Mouse (Mus musculus) kidney, embryonic 15.5 days (tissue): ENCODE data around the gene Colq. TPM values are rescaled to one million over a fixed set of nuclear protein-coding genes. Genes with fewer than 3 reads are reported as not detected.

ENCODE experiments used
- ATAC-seq: fragments of 200-750 bp; cut with Nextera tagmentation; replicated peaks from 2 replicates; pipeline ENCODE4 v1.8.0; 2017; ENCODE audit warnings: moderate TSS enrichment; ENCODE audit not compliant: low FRiP score
- H3K27ac ChIP-seq: fragments of 300-500 bp; sonication (generic); 2 replicates; pipeline ENCODE4 v1.5.1; 2015; ENCODE audit warnings: mild to moderate bottlenecking, inconsistent platforms
- H3K27me3 ChIP-seq: fragments of 300-500 bp; sonication (generic); 2 replicates; pipeline ENCODE4 v1.6.1; 2015; ENCODE audit warnings: inconsistent platforms
- H3K36me3 ChIP-seq: fragments of 300-500 bp; sonication (generic); 2 replicates; pipeline ENCODE4 v1.6.1; 2015; ENCODE audit warnings: inconsistent platforms
- H3K4me1 ChIP-seq: fragments of 300-500 bp; sonication (generic); 2 replicates; pipeline ENCODE4 v1.6.1; 2015; ENCODE audit warnings: inconsistent platforms
- H3K4me2 ChIP-seq: fragments of 300-500 bp; sonication (generic); 2 replicates; pipeline ENCODE4 v1.6.1; 2015; ENCODE audit warnings: moderate library complexity, mild to moderate bottlenecking, inconsistent platforms
- H3K4me3 ChIP-seq: fragments of 300-500 bp; sonication (generic); replicated peaks from 2 replicates; pipeline ENCODE4 v1.5.1; 2015; ENCODE audit warnings: mild to moderate bottlenecking, inconsistent platforms
- H3K9ac ChIP-seq: fragments of 300-500 bp; sonication (generic); 2 replicates; pipeline ENCODE4 v1.6.1; 2015; ENCODE audit warnings: mild to moderate bottlenecking, inconsistent platforms
- H3K9me3 ChIP-seq: fragments of 300-500 bp; sonication (generic); replicated peaks from 2 replicates; pipeline ENCODE4 v1.6.1; 2016; ENCODE audit warnings: inconsistent platforms
- WGBS: fragments of 180-500 bp; shearing (Covaris S2); methylation state at CpG from one replicate; pipeline ENCODE4 v1.1.7; 2015; ENCODE audit warnings: mixed read lengths; 5-methylcytosine and 5-hydroxymethylcytosine counted together
- polyA plus RNA-seq: library from polyadenylated mRNA; unstranded; fragments of >200 nt; fragmentation: Nextera tagmentation; extraction: Ambion mirVana; gene quantifications from 2 replicates; pipeline ENCODE4 v1.2.1, GENCODE M21; 2015

The Colq gene
- polyA plus RNA-seq, 1 experiment from 2014 or later = 2.5 TPM

DNA sequence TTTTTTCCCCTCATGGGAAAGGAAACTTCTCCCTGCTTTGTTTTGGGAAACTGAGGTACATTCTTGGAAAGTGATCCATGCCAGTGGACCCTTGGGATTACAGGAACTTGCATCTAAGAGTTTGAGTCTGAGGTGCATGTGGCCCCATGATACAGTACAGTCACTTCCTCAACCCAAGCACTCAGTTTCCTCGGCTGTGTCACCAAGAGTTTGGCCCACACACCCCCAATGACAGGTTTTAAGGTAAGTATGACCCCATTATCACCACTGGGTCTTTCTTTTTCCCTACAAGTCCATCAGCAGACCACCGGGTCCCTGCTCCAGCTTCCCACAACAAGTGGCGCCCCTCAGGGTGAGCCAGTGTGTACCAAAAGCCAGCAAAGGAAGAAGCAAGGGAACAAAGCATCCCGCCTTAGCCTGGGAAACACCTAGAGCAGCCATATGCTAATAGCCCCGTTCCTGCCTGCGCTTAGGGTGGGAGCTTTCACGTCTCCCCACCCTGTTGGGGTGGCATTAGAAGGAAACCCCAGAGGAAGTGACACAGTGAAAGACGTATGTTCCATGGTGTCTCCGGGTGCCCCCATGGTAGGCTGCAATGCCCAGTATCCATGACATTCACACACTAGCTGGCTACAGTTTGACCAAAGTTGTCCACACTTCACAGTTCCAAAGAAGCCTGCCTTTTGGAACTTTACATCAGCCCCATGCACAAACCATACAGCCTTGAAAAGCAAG is 34.5 kb downstream of the Colq start:
- 0 out of 2 replicates have a peak overlapping the region, but pooled peaks have one; percentile 5 for H3K27ac ChIP-seq
- H3K4me1 ChIP-seq = peaks cover 37% of the 10 kb centered on the region
- no peak overlapping the region for H3K4me3 ChIP-seq
- no peak for ATAC-seq
- 0 out of 2 replicates have a peak overlapping the region, but pooled peaks have one; percentile 3 for H3K4me2 ChIP-seq
- no peak overlapping the region for H3K9ac ChIP-seq
- no peaks in the 10 kb centered on the region for H3K36me3 ChIP-seq
- WGBS = 81% methylated on average over 9 of the region's 9 CpGs
- peaks cover 3% of the 10 kb centered on the region for H3K27me3 ChIP-seq
- H3K9me3 ChIP-seq = no peaks in the 10 kb centered on the region

DNA sequence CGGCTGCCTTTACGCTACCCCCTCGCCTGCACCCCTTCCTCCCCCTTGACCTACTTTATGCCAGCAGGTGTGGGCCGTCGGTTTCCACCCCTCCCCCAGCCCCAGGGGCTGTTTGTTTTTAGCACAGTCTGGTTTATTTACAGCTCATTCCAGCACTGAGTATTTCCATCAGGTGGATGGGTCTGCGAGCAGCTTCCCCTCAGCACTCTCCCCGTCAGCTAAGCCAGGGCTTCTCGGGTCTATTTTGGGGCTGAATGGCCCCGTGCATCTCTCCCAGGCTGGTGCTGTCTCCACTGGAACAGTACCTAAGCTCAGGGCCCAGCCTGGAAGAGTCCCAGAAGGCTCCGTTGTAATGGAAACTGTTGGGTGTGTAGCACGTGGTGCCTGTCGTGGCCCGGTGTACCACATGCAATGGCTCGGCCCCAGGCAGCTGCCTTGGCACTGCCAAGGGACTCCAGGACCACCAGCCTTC is 35.1 kb downstream of the Colq start:
- H3K9ac ChIP-seq = no peak overlapping the region
- peaks cover 3% of the 10 kb centered on the region for H3K27me3 ChIP-seq
- no peaks in the 10 kb centered on the region for H3K9me3 ChIP-seq
- ATAC-seq = peak; percentile 50; the same call in 1 of the 2 replicates
- H3K4me1 ChIP-seq = peaks cover 34% of the 10 kb centered on the region
- 37% methylated on average over 14 of the region's 14 CpGs for WGBS
- no peak overlapping the region for H3K4me2 ChIP-seq
- no peaks in the 10 kb centered on the region for H3K36me3 ChIP-seq
- H3K4me3 ChIP-seq = no peak overlapping the region
- H3K27ac ChIP-seq = peak overlapping the region; percentile 55; the same call in 1 of the 2 replicates

DNA sequence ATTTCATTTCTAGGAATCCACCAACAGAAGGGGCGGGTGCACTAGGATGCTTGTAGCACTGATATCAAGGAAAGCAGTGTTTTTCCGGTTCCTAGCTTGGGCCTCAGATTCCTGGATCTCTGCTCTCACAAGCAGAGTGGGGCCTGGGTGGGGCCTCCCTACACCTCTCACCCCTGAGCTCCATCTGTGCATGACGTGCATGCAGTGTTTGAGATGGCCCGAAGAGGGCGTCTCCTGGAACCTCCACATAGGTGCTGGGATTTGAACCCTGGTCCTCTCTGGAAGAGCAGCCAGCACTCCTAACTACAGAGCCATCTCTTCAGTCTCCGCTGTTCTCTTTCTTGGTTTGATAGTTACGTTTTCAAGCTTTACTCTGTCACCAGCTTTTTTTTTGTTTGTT is 36.1 kb downstream of the Colq start:
- Histone ChIP-seq H3K27me3 (peaks cover 3% of the 10 kb centered on the region), H3K36me3 (no peaks in the 10 kb centered on the region), H3K9me3 (no peaks in the 10 kb centered on the region), H3K4me3 (no peak overlapping the region), H3K27ac (no peak overlapping the region), H3K4me2 (no peak overlapping the region), H3K9ac (no peak overlapping the region), H3K4me1 (peaks cover 27% of the 10 kb centered on the region)
- 89% methylated on average over 7 of the region's 7 CpGs for WGBS
- ATAC-seq = no peak

DNA sequence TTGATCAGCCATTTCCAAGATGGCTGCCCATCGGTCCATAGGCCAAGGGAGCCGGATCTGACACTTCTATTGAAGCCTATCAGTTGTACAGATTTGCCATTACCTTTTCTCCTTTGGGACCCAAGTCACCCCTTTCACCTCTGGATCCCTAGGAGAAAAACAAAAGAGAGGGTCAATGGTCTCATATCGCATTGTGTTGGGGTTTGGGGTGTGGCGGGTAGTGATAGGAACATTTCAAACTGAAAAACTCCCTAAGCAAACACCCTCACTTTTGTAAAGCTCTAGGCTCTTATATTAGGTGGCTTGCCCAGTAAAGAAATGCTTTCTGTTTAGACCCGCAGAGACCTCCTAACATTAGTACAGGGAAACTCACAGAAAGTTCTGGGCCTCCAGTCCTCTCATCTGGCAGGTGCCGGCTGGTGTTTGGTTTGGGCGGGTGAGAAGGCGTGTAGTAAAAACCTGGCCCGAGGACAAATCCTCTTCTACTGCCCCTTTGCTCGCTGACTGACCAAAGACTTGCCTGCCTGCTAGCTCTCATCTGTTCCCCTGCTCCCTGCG is 47.2 kb downstream of the Colq start:
- Histone ChIP-seq H3K9ac (no peak overlapping the region), H3K9me3 (no peaks in the 10 kb centered on the region), H3K4me1 (peaks cover 8% of the 10 kb centered on the region), H3K36me3 (no peaks in the 10 kb centered on the region), H3K4me2 (no peak overlapping the region), H3K27me3 (no peaks in the 10 kb centered on the region), H3K4me3 (no peak overlapping the region), H3K27ac (no peak overlapping the region)
- ATAC-seq = no peak
- WGBS = 69% methylated on average over 11 of the region's 11 CpGs

DNA sequence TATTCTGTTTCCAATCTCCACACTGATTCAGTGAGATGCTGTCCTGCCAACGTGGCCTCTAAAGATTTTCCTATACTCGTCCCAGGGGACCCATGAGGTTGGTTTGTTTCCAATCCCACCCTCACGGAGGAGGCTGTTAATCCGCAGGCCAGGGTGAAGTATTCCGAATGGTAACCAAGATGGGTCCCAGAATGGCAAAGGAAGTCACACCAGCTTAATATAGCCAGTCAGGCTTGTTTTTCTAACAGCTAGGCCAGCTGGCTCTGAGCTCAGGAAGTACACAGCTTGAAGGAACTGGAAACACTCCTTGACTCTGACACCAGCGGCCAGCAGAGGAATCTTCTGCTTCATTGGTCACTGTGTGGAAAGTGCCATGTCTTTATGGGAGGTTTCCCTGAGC is 53.8 kb downstream of the Colq start:
- ATAC-seq = no peak; the same call in 1 of the 2 replicates
- H3K27ac ChIP-seq = no peak overlapping the region; the same call in 1 of the 2 replicates
- 61% methylated on average over 6 of the region's 6 CpGs for WGBS

DNA sequence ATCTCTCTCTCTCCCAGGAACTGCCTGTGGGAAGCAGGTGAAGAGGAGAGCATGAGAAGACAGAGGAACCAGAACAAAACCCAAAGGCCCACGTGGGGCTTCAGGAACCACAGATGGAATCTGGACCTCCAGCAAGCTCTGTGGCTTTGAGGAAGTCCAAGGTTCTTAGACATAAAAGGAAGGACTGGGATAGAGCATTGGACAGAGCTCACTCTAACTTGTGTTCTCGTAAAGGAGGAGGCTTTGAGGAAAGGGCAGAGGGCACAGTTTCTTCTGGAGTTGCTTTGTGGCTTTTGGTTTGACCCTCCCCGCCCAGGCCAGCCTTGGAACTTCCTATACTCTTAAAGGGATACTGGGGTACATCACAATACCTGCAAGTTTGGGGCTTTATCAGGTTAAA is 58.5 kb downstream of the Colq start:
- H3K4me1 ChIP-seq = peaks cover 19% of the 10 kb centered on the region
- 59% methylated on average over 3 of the region's 3 CpGs for WGBS
- no peaks in the 10 kb centered on the region for H3K9me3 ChIP-seq
- H3K4me2 ChIP-seq = no peak overlapping the region
- H3K36me3 ChIP-seq = no peaks in the 10 kb centered on the region
- H3K27me3 ChIP-seq = no peaks in the 10 kb centered on the region
- H3K9ac ChIP-seq = no peak overlapping the region
- no peak overlapping the region for H3K27ac ChIP-seq
- no peak for ATAC-seq
- no peak overlapping the region for H3K4me3 ChIP-seq

More for the DNA sequence above, 53.8 kb downstream of the Colq start:
- Histone ChIP-seq H3K9me3 (no peaks in the 10 kb centered on the region), H3K4me2 (no peak overlapping the region), H3K36me3 (no peaks in the 10 kb centered on the region), H3K9ac (no peak overlapping the region), H3K4me3 (no peak overlapping the region), H3K27me3 (no peaks in the 10 kb centered on the region), H3K4me1 (peaks cover 7% of the 10 kb centered on the region; the same call in 1 of the 2 replicates)

DNA sequence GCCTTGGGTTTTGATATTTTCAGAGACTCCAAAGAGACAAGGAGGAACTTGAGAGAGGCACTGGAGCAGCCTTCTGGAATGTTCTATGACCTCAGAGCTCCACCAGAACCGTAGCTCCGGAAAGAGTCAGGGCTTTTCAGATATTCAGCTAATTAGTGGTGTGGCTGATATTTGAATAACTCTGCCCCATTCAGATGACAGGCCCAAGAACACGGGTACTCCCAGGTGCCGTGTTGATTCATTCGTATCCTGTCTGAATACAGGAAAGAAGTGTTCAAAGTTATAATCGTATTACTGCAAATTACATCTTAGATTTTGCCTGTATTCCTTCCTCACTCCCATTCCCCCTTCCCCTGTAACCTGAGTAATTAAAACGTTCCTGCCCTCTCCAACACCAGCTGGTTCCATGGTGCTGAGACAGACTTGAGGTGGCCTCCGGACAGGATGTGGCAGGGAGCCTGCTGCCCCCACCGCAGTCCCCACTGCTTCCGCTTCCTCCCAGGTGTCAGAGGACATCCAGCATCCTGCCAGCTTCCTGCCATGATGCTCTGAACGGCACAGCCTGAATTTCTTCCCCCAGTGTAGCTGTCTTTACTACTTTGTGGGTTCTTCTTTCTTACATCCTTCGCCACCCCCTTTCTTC is 59.5 kb downstream of the Colq start:
- no peak overlapping the region for H3K9ac ChIP-seq
- no peaks in the 10 kb centered on the region for H3K27me3 ChIP-seq
- H3K4me2 ChIP-seq = no peak overlapping the region
- H3K36me3 ChIP-seq = no peaks in the 10 kb centered on the region
- H3K9me3 ChIP-seq = no peaks in the 10 kb centered on the region
- no peak overlapping the region for H3K4me3 ChIP-seq
- 48% methylated on average over 12 of the region's 12 CpGs for WGBS
- 0 out of 2 replicates have a peak, but pooled peaks have one; percentile 56 for ATAC-seq
- H3K27ac ChIP-seq = peak overlapping the region; percentile 54
- H3K4me1 ChIP-seq = peaks cover 14% of the 10 kb centered on the region

DNA sequence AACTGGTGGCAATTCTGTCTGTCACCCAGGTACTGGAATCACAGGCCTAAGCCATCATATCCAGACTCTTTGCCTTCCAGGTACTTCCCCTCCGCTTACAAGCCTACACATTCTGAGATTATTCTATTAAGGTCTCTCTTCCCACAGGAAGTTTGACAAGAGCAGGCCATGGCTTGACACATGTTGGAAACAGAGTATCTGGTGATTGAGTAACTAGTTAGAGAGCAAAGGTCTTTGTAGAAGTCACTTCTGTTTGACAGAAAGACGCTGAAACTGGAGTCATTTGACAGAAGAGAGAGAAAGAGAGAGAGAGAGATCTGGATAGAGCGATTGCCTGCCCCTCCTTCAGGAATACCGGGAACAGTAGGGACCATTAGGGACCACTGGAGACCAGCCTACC is 60.3 kb downstream of the Colq start:
- H3K4me2 ChIP-seq = no peak overlapping the region
- H3K36me3 ChIP-seq = no peaks in the 10 kb centered on the region
- H3K9me3 ChIP-seq = no peaks in the 10 kb centered on the region
- H3K27me3 ChIP-seq = no peaks in the 10 kb centered on the region
- ATAC-seq = no peak
- WGBS = 79% methylated on average over 4 of the region's 4 CpGs
- H3K9ac ChIP-seq = no peak overlapping the region
- H3K27ac ChIP-seq = peak overlapping the region; percentile 54; the same call in 1 of the 2 replicates
- H3K4me3 ChIP-seq = no peak overlapping the region
- peaks cover 14% of the 10 kb centered on the region for H3K4me1 ChIP-seq

DNA sequence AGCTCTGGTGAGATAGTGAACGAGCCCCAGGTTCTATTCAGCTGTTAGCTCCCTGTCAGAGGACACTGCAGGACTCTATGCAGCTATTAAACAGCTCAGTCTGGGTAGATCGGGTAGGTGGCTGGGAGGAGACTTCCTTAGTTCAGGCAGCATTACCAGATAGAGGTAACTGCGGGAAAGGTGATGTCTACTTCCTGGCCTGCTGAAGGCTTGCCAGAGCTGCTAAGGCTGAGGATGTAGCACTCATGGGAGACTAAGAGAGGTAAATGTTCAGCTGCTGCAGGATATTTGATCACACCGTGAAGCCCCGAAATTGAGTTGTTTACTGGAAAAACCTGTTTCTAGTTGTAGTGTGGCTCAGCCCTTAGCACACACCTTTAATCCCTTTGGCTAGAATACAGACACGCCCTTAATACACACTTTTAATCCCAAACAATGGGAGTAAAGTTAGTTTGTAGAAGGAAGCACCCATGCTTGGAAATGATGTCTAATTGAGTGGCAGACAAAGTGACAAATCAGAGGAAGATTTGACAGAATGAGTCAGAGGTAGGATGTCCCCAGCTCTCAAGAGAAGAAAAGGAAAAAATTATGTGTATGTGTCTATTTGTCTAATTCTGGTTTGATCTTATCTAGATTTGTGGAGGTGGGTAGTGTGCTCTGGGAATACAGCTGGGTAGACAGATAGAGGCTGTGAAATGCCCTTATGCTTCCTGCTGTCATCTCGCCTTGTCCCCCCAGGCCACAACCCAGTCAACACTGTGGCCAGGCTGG is 65.9 kb downstream of the Colq start:
- Histone ChIP-seq H3K27ac (no peak overlapping the region), H3K36me3 (no peaks in the 10 kb centered on the region), H3K9me3 (no peaks in the 10 kb centered on the region), H3K4me3 (no peak overlapping the region), H3K4me2 (no peak overlapping the region), H3K27me3 (no peaks in the 10 kb centered on the region), H3K9ac (no peak overlapping the region), H3K4me1 (peaks cover 2% of the 10 kb centered on the region; the same call in 1 of the 2 replicates)
- ATAC-seq = no peak
- 76% methylated on average over 7 of the region's 7 CpGs for WGBS

DNA sequence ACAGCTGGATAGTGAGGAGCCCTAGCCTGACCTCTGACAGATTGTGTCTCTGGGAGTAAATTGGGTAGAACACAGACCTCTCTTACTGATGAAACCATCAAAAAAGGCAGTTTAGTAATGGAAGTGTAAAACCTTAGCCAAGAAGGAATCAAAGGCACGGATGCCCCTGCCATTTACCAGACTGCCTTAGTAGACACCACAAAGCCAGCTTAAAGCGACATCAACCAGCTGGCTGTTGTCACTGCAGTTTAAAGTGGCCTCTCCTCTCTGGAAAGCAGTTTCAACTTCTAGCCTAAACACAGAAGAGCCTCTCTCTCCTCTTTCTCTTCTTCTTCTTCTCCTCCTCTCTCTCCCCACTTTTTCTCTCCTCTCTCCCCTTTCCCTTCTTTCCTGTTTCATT is 69.8 kb downstream of the Colq start:
- H3K36me3 ChIP-seq = no peaks in the 10 kb centered on the region
- WGBS = 51% methylated on average over 2 of the region's 2 CpGs
- no peak overlapping the region for H3K27ac ChIP-seq
- no peaks in the 10 kb centered on the region for H3K27me3 ChIP-seq
- H3K4me2 ChIP-seq = no peak overlapping the region
- H3K9ac ChIP-seq = no peak overlapping the region
- peaks cover 2% of the 10 kb centered on the region; the same call in 1 of the 2 replicates for H3K4me1 ChIP-seq
- no peak overlapping the region for H3K4me3 ChIP-seq
- no peaks in the 10 kb centered on the region for H3K9me3 ChIP-seq
- no peak for ATAC-seq

DNA sequence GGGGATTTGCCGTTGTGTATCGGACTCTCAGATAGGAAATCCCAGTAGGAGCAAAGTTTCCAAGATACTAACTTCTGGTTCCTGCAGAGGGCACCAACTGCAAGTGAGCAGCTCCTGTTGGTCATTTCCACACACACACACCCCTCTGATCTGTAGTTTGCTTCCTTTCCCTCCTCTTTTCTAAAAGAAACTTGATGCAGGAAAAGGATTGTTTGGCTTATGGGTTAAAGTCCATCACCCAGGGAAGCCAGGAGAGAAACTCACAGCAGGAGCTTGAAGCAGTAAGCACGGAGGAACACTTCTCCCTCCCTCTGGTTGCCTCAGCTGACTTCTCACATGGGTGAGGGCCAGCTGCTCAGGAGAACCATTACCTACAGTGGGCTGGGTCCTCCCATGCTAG is 72.0 kb downstream of the Colq start:
- no peak overlapping the region for H3K27ac ChIP-seq
- H3K4me2 ChIP-seq = no peak overlapping the region
- H3K9me3 ChIP-seq = no peaks in the 10 kb centered on the region
- no peaks in the 10 kb centered on the region for H3K36me3 ChIP-seq
- H3K9ac ChIP-seq = no peak overlapping the region
- H3K27me3 ChIP-seq = no peaks in the 10 kb centered on the region
- 32% methylated on average over 3 of the region's 3 CpGs for WGBS
- peaks cover 2% of the 10 kb centered on the region; the same call in 1 of the 2 replicates for H3K4me1 ChIP-seq
- peak; percentile 49; the same call in 1 of the 2 replicates for ATAC-seq
- no peak overlapping the region for H3K4me3 ChIP-seq
